Mouse (Mus musculus) heart, embryonic 13.5 days (tissue): ENCODE measurements around the gene Arfip1. TPM values are rescaled to one million over a fixed set of nuclear protein-coding genes. Genes with fewer than 3 reads are reported as not detected.

Experiments used
- ATAC-seq: fragments of 200-750 bp; cut with Nextera tagmentation; 2 replicates; pipeline ENCODE4 v1.8.0; 2017; ENCODE audit warnings: moderate TSS enrichment; ENCODE audit not compliant: insufficient number of reproducible peaks, low FRiP score, low TSS enrichment; ENCODE audit errors: extremely low read depth
- H3K27ac ChIP-seq: fragments of 300-500 bp; sonication (generic); replicated peaks from 2 replicates; pipeline ENCODE4 v1.5.1; 2015; ENCODE audit warnings: moderate library complexity, mild to moderate bottlenecking, inconsistent platforms
- H3K27me3 ChIP-seq: fragments of 300-500 bp; sonication (generic); replicated peaks from 2 replicates; pipeline ENCODE4 v1.6.1; 2015; ENCODE audit warnings: mild to moderate bottlenecking, inconsistent platforms
- H3K36me3 ChIP-seq: fragments of 300-500 bp; sonication (generic); 2 replicates; pipeline ENCODE4 v1.6.1; 2015; ENCODE audit warnings: mild to moderate bottlenecking, inconsistent platforms
- H3K4me1 ChIP-seq: fragments of 300-500 bp; sonication (generic); 2 replicates; pipeline ENCODE4 v1.6.1; 2015; ENCODE audit warnings: inconsistent platforms
- H3K4me2 ChIP-seq: fragments of 300-500 bp; sonication (generic); 2 replicates; pipeline ENCODE4 v1.6.1; 2015; ENCODE audit warnings: inconsistent platforms, mild to moderate bottlenecking, moderate library complexity
- H3K4me3 ChIP-seq: fragments of 300-500 bp; sonication (generic); 2 replicates; pipeline ENCODE4 v1.5.1; 2015; ENCODE audit warnings: moderate library complexity, mild to moderate bottlenecking, inconsistent platforms
- H3K9ac ChIP-seq: fragments of 300-500 bp; sonication (generic); 2 replicates; pipeline ENCODE4 v1.6.1; 2015; ENCODE audit warnings: inconsistent platforms, mild to moderate bottlenecking, moderate library complexity
- H3K9me3 ChIP-seq: fragments of 300-500 bp; sonication (generic); 2 replicates; pipeline ENCODE4 v1.6.1; 2016; ENCODE audit warnings: inconsistent platforms
- WGBS: fragments of 180-500 bp; shearing (Covaris S2); methylation state at CpG from one replicate; pipeline ENCODE4 v1.1.7; 2015; ENCODE audit warnings: mixed read lengths; 5-methylcytosine and 5-hydroxymethylcytosine counted together
- polyA plus RNA-seq: library from polyadenylated mRNA; unstranded; fragments of >200 nt; fragmentation: Nextera tagmentation; extraction: Ambion mirVana; gene quantifications from 2 replicates; pipeline ENCODE4 v1.2.1, GENCODE M21; 2015

Gene Arfip1
- polyA plus RNA-seq, 1 experiment from 2014 or later = 42.5 TPM

GRCm38 (mm10) chr3:84472955-84473354 is 109.5 kb downstream of the Arfip1 start:
- Histone ChIP-seq H3K36me3 (no peaks in the 10 kb centered on the region), H3K9ac (no peak overlapping the region), H3K4me2 (peak overlapping the region; percentile 40), H3K27ac (no peak overlapping the region), H3K4me1 (peaks cover 46% of the 10 kb centered on the region), H3K4me3 (peak overlapping the region; percentile 6; the same call in 1 of the 2 replicates), H3K27me3 (peaks cover 78% of the 10 kb centered on the region), H3K9me3 (no peaks in the 10 kb centered on the region)
- ATAC-seq = no peak
- 48% methylated on average over 5 of the region's 5 CpGs for WGBS

GRCm38 (mm10) chr3:84472527-84472926 is 109.9 kb downstream of the Arfip1 start:
- no peaks in the 10 kb centered on the region for H3K36me3 ChIP-seq
- no peak overlapping the region for H3K27ac ChIP-seq
- no peak overlapping the region for H3K9ac ChIP-seq
- no peak for ATAC-seq
- no peaks in the 10 kb centered on the region for H3K9me3 ChIP-seq
- H3K4me3 ChIP-seq = peak overlapping the region; percentile 6
- peaks cover 75% of the 10 kb centered on the region for H3K27me3 ChIP-seq
- peak overlapping the region; percentile 40 for H3K4me2 ChIP-seq
- 40% methylated on average over 3 of the region's 3 CpGs for WGBS
- peaks cover 50% of the 10 kb centered on the region for H3K4me1 ChIP-seq

GRCm38 (mm10) chr3:84471146-84471545 is 111.3 kb downstream of the Arfip1 start:
- peaks cover 64% of the 10 kb centered on the region for H3K27me3 ChIP-seq
- peak; percentile 64; the same call in 1 of the 2 replicates for ATAC-seq

GRCm38 (mm10) chr3:84468111-84468453 is 114.3 kb downstream of the Arfip1 start:
- Histone ChIP-seq H3K9me3 (no peaks in the 10 kb centered on the region), H3K27me3 (peaks cover 61% of the 10 kb centered on the region), H3K4me3 (no peak overlapping the region), H3K4me1 (peaks cover 51% of the 10 kb centered on the region), H3K4me2 (peak overlapping the region; percentile 23), H3K27ac (no peak overlapping the region), H3K36me3 (no peaks in the 10 kb centered on the region), H3K9ac (no peak overlapping the region)
- ATAC-seq = no peak
- WGBS = 16% methylated on average over 4 of the region's 4 CpGs

More at GRCm38 (mm10) chr3:84471146-84471545, 111.3 kb downstream of the Arfip1 start:
- 28% methylated on average over 4 of the region's 4 CpGs for WGBS
- Histone ChIP-seq H3K36me3 (no peaks in the 10 kb centered on the region), H3K4me2 (peak overlapping the region; percentile 40), H3K4me1 (peaks cover 57% of the 10 kb centered on the region), H3K9ac (no peak overlapping the region), H3K9me3 (no peaks in the 10 kb centered on the region), H3K27ac (peak overlapping the region; percentile 40; the same call in 1 of the 2 replicates), H3K4me3 (no peak overlapping the region)

GRCm38 (mm10) chr3:84467419-84468110 is 114.9 kb downstream of the Arfip1 start:
- Histone ChIP-seq H3K27ac (no peak overlapping the region), H3K36me3 (no peaks in the 10 kb centered on the region), H3K4me3 (no peak overlapping the region), H3K9me3 (no peaks in the 10 kb centered on the region), H3K9ac (no peak overlapping the region), H3K27me3 (peaks cover 64% of the 10 kb centered on the region), H3K4me2 (peak overlapping the region; percentile 23; the same call in 1 of the 2 replicates), H3K4me1 (peaks cover 46% of the 10 kb centered on the region)
- 42% methylated on average over 10 of the region's 10 CpGs for WGBS
- 0 out of 2 replicates have a peak, but pooled peaks have one; percentile 3 for ATAC-seq

GRCm38 (mm10) chr3:84465822-84466500 is 116.5 kb downstream of the Arfip1 start:
- no peak for ATAC-seq
- H3K27me3 ChIP-seq = peaks cover 65% of the 10 kb centered on the region
- WGBS = 52% methylated on average over 6 of the region's 6 CpGs
- no peak overlapping the region for H3K27ac ChIP-seq
- H3K36me3 ChIP-seq = no peaks in the 10 kb centered on the region
- no peaks in the 10 kb centered on the region for H3K9me3 ChIP-seq
- no peak overlapping the region for H3K4me3 ChIP-seq
- H3K9ac ChIP-seq = no peak overlapping the region
- peak overlapping the region; percentile 41 for H3K4me2 ChIP-seq
- peaks cover 47% of the 10 kb centered on the region for H3K4me1 ChIP-seq

- Histone ChIP-seq H3K4me1 (peaks cover 36% of the 10 kb centered on the region), H3K27me3 (peaks cover 71% of the 10 kb centered on the region), H3K4me2 (peak overlapping the region; percentile 52), H3K27ac (peak overlapping the region; percentile 53), H3K9me3 (no peaks in the 10 kb centered on the region), H3K36me3 (no peaks in the 10 kb centered on the region), H3K4me3 (no peak overlapping the region), H3K9ac (no peak overlapping the region)
- WGBS = 16% methylated on average over 4 of the region's 4 CpGs
- ATAC-seq = peak; percentile 66
Measured at GRCm38 (mm10) chr3:84461687-84462086, 120.7 kb downstream of the Arfip1 start.

- H3K9me3 ChIP-seq = no peaks in the 10 kb centered on the region
- no peak overlapping the region for H3K9ac ChIP-seq
- H3K27me3 ChIP-seq = peaks cover 79% of the 10 kb centered on the region
- 2% methylated on average over 12 of the region's 12 CpGs for WGBS
- peak overlapping the region; percentile 53 for H3K27ac ChIP-seq
- no peaks in the 10 kb centered on the region for H3K36me3 ChIP-seq
- peak; percentile 73 for ATAC-seq
- peak overlapping the region; percentile 10; the same call in 1 of the 2 replicates for H3K4me3 ChIP-seq
- H3K4me2 ChIP-seq = peak overlapping the region; percentile 52
- peaks cover 39% of the 10 kb centered on the region for H3K4me1 ChIP-seq
Measured at GRCm38 (mm10) chr3:84460952-84461351, 121.5 kb downstream of the Arfip1 start.

- H3K36me3 ChIP-seq = no peaks in the 10 kb centered on the region
- H3K4me2 ChIP-seq = peak overlapping the region; percentile 52
- H3K9ac ChIP-seq = no peak overlapping the region
- H3K4me3 ChIP-seq = peak overlapping the region; percentile 10; the same call in 1 of the 2 replicates
- H3K27me3 ChIP-seq = peaks cover 79% of the 10 kb centered on the region
- H3K27ac ChIP-seq = peak overlapping the region; percentile 53
- peaks cover 39% of the 10 kb centered on the region for H3K4me1 ChIP-seq
- no peak for ATAC-seq
- H3K9me3 ChIP-seq = no peaks in the 10 kb centered on the region
- 10% methylated on average over 3 of the region's 3 CpGs for WGBS
Measured at GRCm38 (mm10) chr3:84460499-84460898, 121.9 kb downstream of the Arfip1 start.

GRCm38 (mm10) chr3:84455733-84456417 is 126.5 kb downstream of the Arfip1 start:
- WGBS = 48% methylated on average over 12 of the region's 12 CpGs
- H3K4me3 ChIP-seq = no peak overlapping the region
- 0 out of 2 replicates have a peak overlapping the region, but pooled peaks have one; percentile 13 for H3K4me2 ChIP-seq
- no peaks in the 10 kb centered on the region for H3K36me3 ChIP-seq
- no peaks in the 10 kb centered on the region for H3K9me3 ChIP-seq
- no peak for ATAC-seq
- 0 out of 2 replicates have a peak overlapping the region, but pooled peaks have one; percentile 29 for H3K27ac ChIP-seq
- 0 out of 2 replicates have a peak overlapping the region, but pooled peaks have one; percentile 25 for H3K9ac ChIP-seq
- H3K4me1 ChIP-seq = peaks cover 23% of the 10 kb centered on the region
- peaks cover 86% of the 10 kb centered on the region for H3K27me3 ChIP-seq

- no peak overlapping the region for H3K4me3 ChIP-seq
- H3K4me1 ChIP-seq = peaks cover 12% of the 10 kb centered on the region
- H3K9me3 ChIP-seq = no peaks in the 10 kb centered on the region
- ATAC-seq = no peak
- H3K4me2 ChIP-seq = no peak overlapping the region
- 53% methylated on average over 3 of the region's 3 CpGs for WGBS
- peaks cover 89% of the 10 kb centered on the region for H3K27me3 ChIP-seq
- no peak overlapping the region for H3K27ac ChIP-seq
- no peak overlapping the region for H3K9ac ChIP-seq
- H3K36me3 ChIP-seq = no peaks in the 10 kb centered on the region
Measured at GRCm38 (mm10) chr3:84450651-84451050, 131.8 kb downstream of the Arfip1 start.
